ENCODE assay signal across 9 mouse cellular contexts in genomic region chr4:136142267-136143192, GRCm38 (mm10). TPM values are rescaled to one million over a fixed set of nuclear protein-coding genes. Genes with fewer than 3 reads are reported as not detected.
DNase-seq lines count a peak whose midpoint lies in the region; ATAC-seq lines count a peak whose summit lies in the region.
"Had no signal": no experiment of that assay in that cellular context is flagged by ENCODE, and none has a peak within 500 bp of the region (broad histone marks: within the 10 kb centered on the region; RNA-seq: fewer than 3 reads in every experiment).

No protein-coding gene starts in this region.

- H3K27ac ChIP-seq in heart, embryonic 11.5 days (ENCODE audit: low read depth, low read length) = peak overlapping the region; percentile 97
- peak overlapping the region; percentile 65 for H3K27ac ChIP-seq in midbrain, embryonic 16.5 days (ENCODE audit: low read length)

- no peak for ATAC-seq in heart, embryonic 11.5 days (replicated peaks; ENCODE audit: insufficient number of reproducible peaks, low FRiP score, low TSS enrichment)
- ATAC-seq in midbrain, embryonic 16.5 days = no peak

- peak overlapping the region; percentile 92 for H3K9ac ChIP-seq in heart, embryonic 11.5 days (ENCODE audit: low read depth, low read length)
- H3K9ac ChIP-seq in midbrain, embryonic 16.5 days (ENCODE audit: low read depth, low read length) = no peak overlapping the region

- peaks cover 6% of the 10 kb centered on the region; the same call in 1 of the 2 replicates for H3K27me3 ChIP-seq in heart, embryonic 11.5 days (ENCODE audit: control insufficient read depth, insufficient read depth, low read length)
- peaks cover 8% of the 10 kb centered on the region; the same call in 1 of the 2 replicates for H3K27me3 ChIP-seq in midbrain, embryonic 16.5 days (ENCODE audit: control insufficient read depth, insufficient read depth, low read depth, low read length)

- H3K4me1 ChIP-seq in heart, embryonic 11.5 days (ENCODE audit: control insufficient read depth, insufficient read depth, low read length) = peaks cover 67% of the 10 kb centered on the region
- H3K4me1 ChIP-seq in midbrain, embryonic 16.5 days (ENCODE audit: control insufficient read depth, insufficient read depth, low read length) = peaks cover 27% of the 10 kb centered on the region

- H3K4me2 ChIP-seq in heart, embryonic 11.5 days = peak overlapping the region; percentile 76
- H3K4me2 ChIP-seq in midbrain, embryonic 16.5 days (ENCODE audit: low read length) = peak overlapping the region; percentile 68; the same call in 1 of the 2 replicates

- 15% methylated on average over 17 of the region's 17 CpGs for WGBS in heart, embryonic 11.5 days (ENCODE audit: insufficient replicate concordance)
- 5% methylated on average over 17 of the region's 17 CpGs for WGBS in midbrain, embryonic 16.5 days

- H3K36me3 ChIP-seq in heart, embryonic 11.5 days (ENCODE audit: control insufficient read depth, insufficient read depth, low read length) = no peaks in the 10 kb centered on the region
- H3K36me3 ChIP-seq in midbrain, embryonic 16.5 days (ENCODE audit: control insufficient read depth, insufficient read depth, low read length) = no peaks in the 10 kb centered on the region

- peak overlapping the region; percentile 61 for H3K4me3 ChIP-seq in heart, embryonic 11.5 days (ENCODE audit: low read depth, low read length)
- no peak overlapping the region for H3K4me3 ChIP-seq in midbrain, embryonic 16.5 days (ENCODE audit: low read depth, low read length)
- H3K4me3 ChIP-seq: erythroblast, embryonic 14.5 days had no signal

- no peaks in the 10 kb centered on the region for H3K9me3 ChIP-seq in heart, embryonic 11.5 days (replicated peaks; ENCODE audit: control insufficient read depth, low read length)
- H3K9me3 ChIP-seq in midbrain, embryonic 16.5 days (replicated peaks; ENCODE audit: control insufficient read depth, low read length, poor library complexity, severe bottlenecking) = no peaks in the 10 kb centered on the region

- intact Hi-C loops in heart, postnatal 25 days (cut with DNase I) = loop anchor here (10.0 kb wide), 1 partner anchor 322 kb away; the partner anchor contains the start of genes 6030445D17Rik and Luzp1

- peak; percentile 56 to 65 for DNase-seq in heart, adult 18-20 months
- no peak for DNase-seq in heart, postnatal 25 days (ENCODE audit: low spot score)
- DNase-seq in kidney, postnatal 25 days = peak; percentile 20 to 41
- DNase-seq in layer of hippocampus, adult 8-10 months (ENCODE audit: low spot score in 2 of 2) = no peak
- DNase-seq in right cerebral cortex, postnatal 4 days = no peak
- no peak for DNase-seq in urinary bladder, postnatal 10 days (ENCODE audit: low spot score)

RNA-seq across cellular contexts. Expression of gene Id3, which starts 0.8 kb away (rescaled TPM):
- total RNA-seq in heart, adult 18-20 months (2021) = 10 to 100 TPM; 58.3 to 64.3 TPM
- 10 to 100 TPM; 46.9 to 70.1 TPM for total RNA-seq in heart, postnatal 25 days (2021)
- 411 and 415 TPM in 2 replicates for polyA plus RNA-seq in heart, embryonic 11.5 days (2014; fragmentation: Nextera tagmentation; extraction: Ambion mirVana)
- 110 and 114 TPM in 2 replicates for polyA plus RNA-seq in midbrain, embryonic 16.5 days (2015; fragmentation: Nextera tagmentation; extraction: Ambion mirVana)
- 10 to 100 TPM; 40.5 to 59.5 (median 48.7) TPM for total RNA-seq in layer of hippocampus, adult 8-10 months (2022)

RNA-seq across cellular contexts. Expression of gene E2f2, which starts 29.7 kb away (rescaled TPM):
- total RNA-seq in heart, adult 18-20 months (2021) = 1 to 10 TPM; 1.3 to 1.4 TPM
- total RNA-seq in heart, postnatal 25 days (2021) = 1 to 10 TPM; 1.9 to 4.3 TPM
- 4.8 and 5.8 TPM in 2 replicates for polyA plus RNA-seq in heart, embryonic 11.5 days (2014; fragmentation: Nextera tagmentation; extraction: Ambion mirVana)
- polyA plus RNA-seq in midbrain, embryonic 16.5 days (2015; fragmentation: Nextera tagmentation; extraction: Ambion mirVana) = 1.4 and 1.6 TPM in 2 replicates
- total RNA-seq in layer of hippocampus, adult 8-10 months (2022) = 1 to 10 TPM in 2 of 4 experiments, under 1 TPM in 2; 0.57 to 1.2 (median 0.98) TPM

Comparison
In these comparisons a context has a peak if more than half of its experiments do, and no peak if none do; other contexts are left out.
1. DNase-seq: peak in heart, adult 18-20 months (2 of 2) and kidney, postnatal 25 days (2 of 2); none in heart, postnatal 25 days (single experiment), layer of hippocampus, adult 8-10 months (0 of 2), right cerebral cortex, postnatal 4 days (single experiment) and urinary bladder, postnatal 10 days (single experiment).